Mouse (Mus musculus): Measurements from ENCODE around the gene Brdt.

Brdt gene

GRCm38 (mm10) chr5:107412285-107412684 lies 81.3 kb downstream of the Brdt start:
- DNase-seq (ENCODE audit: low spot score), result no peak

- DNase-seq (ENCODE audit: low spot score), result no peak
Observed at GRCm38 (mm10) chr5:107415098-107415497, 84.1 kb downstream of the Brdt start.

GRCm38 (mm10) chr5:107421676-107422075 lies 90.7 kb downstream of the Brdt start:
- no peak for DNase-seq (ENCODE audit: low spot score)

- DNase-seq (ENCODE audit: low spot score), result no peak
Observed at GRCm38 (mm10) chr5:107431249-107431648, 100.3 kb downstream of the Brdt start, which contains the start of gene Lpcat2b. TSS of gene Lpcat2b (plus strand) at chr5:107431549.

GRCm38 (mm10) chr5:107434001-107434400 lies 103.0 kb downstream of the Brdt start:
- DNase-seq (ENCODE audit: low spot score), result no peak

GRCm38 (mm10) chr5:107436185-107436584 lies 105.2 kb downstream of the Brdt start:
- no peak for DNase-seq (ENCODE audit: low spot score)
